Mouse (Mus musculus): ENCODE measurements at regions not wholly inside any gene's neighbourhood (a gene's known extent, or its start where the extent isn't known, plus 50 kb on each side); places are given as distances from the start of the nearest gene placed in this dataset.

GRCm38 (mm10) chr14:102505696-102506321, 476.6 kb downstream of the Kctd12 start:
- no peak for ATAC-seq (replicated peaks; ENCODE audit: low FRiP score, poor library complexity, severe bottlenecking)

- ATAC-seq (replicated peaks; ENCODE audit: low FRiP score, poor library complexity, severe bottlenecking), result no peak
These were observed 485.3 kb downstream of the Kctd12 start for GRCm38 (mm10) chr14:102497179-102497578.

- no peak for ATAC-seq (replicated peaks; ENCODE audit: low FRiP score, poor library complexity, severe bottlenecking)
These were observed 490.1 kb downstream of the Kctd12 start for GRCm38 (mm10) chr14:102492376-102492775.

- ATAC-seq (replicated peaks; ENCODE audit: low FRiP score, poor library complexity, severe bottlenecking), result no peak
These were observed 491.2 kb downstream of the Kctd12 start for GRCm38 (mm10) chr14:102491205-102491604.

GRCm38 (mm10) chr14:102477162-102477561, 505.3 kb downstream of the Kctd12 start:
- ATAC-seq (replicated peaks; ENCODE audit: low FRiP score, poor library complexity, severe bottlenecking), result no peak

GRCm38 (mm10) chr14:102469326-102469725, 513.1 kb downstream of the Kctd12 start:
- no peak for ATAC-seq (replicated peaks; ENCODE audit: low FRiP score, poor library complexity, severe bottlenecking)

GRCm38 (mm10) chr14:102461001-102461400, 521.4 kb downstream of the Kctd12 start:
- ATAC-seq (replicated peaks; ENCODE audit: low FRiP score, poor library complexity, severe bottlenecking), result no peak

- no peak for ATAC-seq (replicated peaks; ENCODE audit: low FRiP score, poor library complexity, severe bottlenecking)
These were observed 542.7 kb downstream of the Kctd12 start for GRCm38 (mm10) chr14:102439738-102440137.

- no peak for ATAC-seq (replicated peaks; ENCODE audit: low FRiP score, poor library complexity, severe bottlenecking)
These were observed 578.9 kb downstream of the Kctd12 start for GRCm38 (mm10) chr14:102403397-102404115.

- ATAC-seq (replicated peaks; ENCODE audit: low FRiP score, poor library complexity, severe bottlenecking), result no peak
These were observed 580.3 kb downstream of the Kctd12 start for GRCm38 (mm10) chr14:102402061-102402689.

- ATAC-seq (replicated peaks; ENCODE audit: low FRiP score, poor library complexity, severe bottlenecking), result no peak
These were observed 586.3 kb downstream of the Kctd12 start for GRCm38 (mm10) chr14:102396036-102396734.

GRCm38 (mm10) chr14:102392351-102392750, 590.1 kb downstream of the Kctd12 start:
- ATAC-seq (replicated peaks; ENCODE audit: low FRiP score, poor library complexity, severe bottlenecking), result no peak

- ATAC-seq (replicated peaks; ENCODE audit: low FRiP score, poor library complexity, severe bottlenecking), result no peak
These were observed 609.4 kb downstream of the Kctd12 start for GRCm38 (mm10) chr14:102372994-102373567.

- ATAC-seq (replicated peaks; ENCODE audit: low FRiP score, poor library complexity, severe bottlenecking), result no peak
These were observed 620.8 kb downstream of the Kctd12 start for GRCm38 (mm10) chr14:102361589-102361988.

- ATAC-seq (replicated peaks; ENCODE audit: low FRiP score, poor library complexity, severe bottlenecking), result no peak
These were observed 599.7 kb downstream of the Lmo7 start for GRCm38 (mm10) chr14:102329409-102329808.

- no peak for ATAC-seq (replicated peaks; ENCODE audit: low FRiP score, poor library complexity, severe bottlenecking)
These were observed 576.6 kb downstream of the Lmo7 start for GRCm38 (mm10) chr14:102306332-102306731.

GRCm38 (mm10) chr14:102302826-102303225, 573.1 kb downstream of the Lmo7 start:
- ATAC-seq (replicated peaks; ENCODE audit: low FRiP score, poor library complexity, severe bottlenecking), result no peak

- no peak for ATAC-seq (replicated peaks; ENCODE audit: low FRiP score, poor library complexity, severe bottlenecking)
These were observed 570.5 kb downstream of the Lmo7 start for GRCm38 (mm10) chr14:102300251-102300650.

GRCm38 (mm10) chr14:102291361-102291760, 561.6 kb downstream of the Lmo7 start:
- no peak for ATAC-seq (replicated peaks; ENCODE audit: low FRiP score, poor library complexity, severe bottlenecking)

- no peak for ATAC-seq (replicated peaks; ENCODE audit: low FRiP score, poor library complexity, severe bottlenecking)
These were observed 520.3 kb downstream of the Lmo7 start for GRCm38 (mm10) chr14:102250076-102250475.

Measured in erythroid progenitor cell, adult 5-6 weeks (primary cell).